Comparison of ENCODE assay signal across 12 mouse cellular contexts in genomic region chr11:75409679-75410575, GRCm38 (mm10). TPM values are rescaled to one million over a fixed set of nuclear protein-coding genes. Genes with fewer than 3 reads are reported as not detected.
DNase-seq lines count a peak whose midpoint lies in the region; ATAC-seq lines count a peak whose summit lies in the region.
"Had no signal": no experiment of that assay in that cellular context is flagged by ENCODE, and none has a peak within 500 bp of the region (broad histone marks: within the 10 kb centered on the region; RNA-seq: fewer than 3 reads in every experiment).

No protein-coding gene starts in this region.

- ATAC-seq in midbrain, embryonic 11.5 days (ENCODE audit: low FRiP score): no peak
- ATAC-seq in midbrain, embryonic 15.5 days (replicated peaks): no peak
- peak; percentile 49 for ATAC-seq in granulocyte monocyte progenitor cell, adult 5-6 weeks (replicated peaks; ENCODE audit: poor library complexity, severe bottlenecking)
- no peak for ATAC-seq in forebrain, embryonic 12.5 days (ENCODE audit: low FRiP score)

- H3K27ac ChIP-seq in midbrain, embryonic 11.5 days (ENCODE audit: low read depth, low read length): no peak overlapping the region
- no peak overlapping the region for H3K27ac ChIP-seq in midbrain, embryonic 15.5 days
- H3K27ac ChIP-seq in forebrain, embryonic 12.5 days: no peak overlapping the region
- H3K27ac ChIP-seq: embryonic facial prominence, embryonic 12.5 days; hindbrain, embryonic 15.5 days had no signal

- 78% methylated on average over 17 of the region's 17 CpGs for WGBS in midbrain, embryonic 11.5 days
- WGBS in midbrain, embryonic 15.5 days: 73% methylated on average over 17 of the region's 17 CpGs
- WGBS in forebrain, embryonic 12.5 days: 81% methylated on average over 17 of the region's 17 CpGs

- H3K9me3 ChIP-seq in midbrain, embryonic 11.5 days (ENCODE audit: control insufficient read depth, low read length): no peaks in the 10 kb centered on the region
- no peaks in the 10 kb centered on the region for H3K9me3 ChIP-seq in midbrain, embryonic 15.5 days
- no peaks in the 10 kb centered on the region for H3K9me3 ChIP-seq in forebrain, embryonic 12.5 days
- H3K9me3 ChIP-seq: embryonic facial prominence, embryonic 12.5 days; hindbrain, embryonic 15.5 days; megakaryocyte, embryonic 14.5 days had no signal

- H3K4me2 ChIP-seq in midbrain, embryonic 11.5 days: no peak overlapping the region
- no peak overlapping the region for H3K4me2 ChIP-seq in midbrain, embryonic 15.5 days
- no peak overlapping the region for H3K4me2 ChIP-seq in forebrain, embryonic 12.5 days
- H3K4me2 ChIP-seq: embryonic facial prominence, embryonic 12.5 days; hindbrain, embryonic 15.5 days had no signal

- H3K27me3 ChIP-seq in midbrain, embryonic 11.5 days (ENCODE audit: control insufficient read depth, insufficient read depth, low read length): no peaks in the 10 kb centered on the region
- H3K27me3 ChIP-seq in midbrain, embryonic 15.5 days (replicated peaks): no peaks in the 10 kb centered on the region
- H3K27me3 ChIP-seq in forebrain, embryonic 12.5 days: no peaks in the 10 kb centered on the region
- H3K27me3 ChIP-seq: embryonic facial prominence, embryonic 12.5 days; hindbrain, embryonic 15.5 days; megakaryocyte, embryonic 14.5 days had no signal

- DNase-seq in midbrain, embryonic 11.5 days (ENCODE audit: low spot score, missing footprints): peak; percentile 72
- DNase-seq in kidney, postnatal 36 days: peak; percentile 62 to 66
- peak; percentile 59 to 76 for DNase-seq in thymus, postnatal 36 days
- no peak for DNase-seq in urinary bladder, postnatal 4 days (ENCODE audit: low spot score in 2 of 2)
- no peak for DNase-seq in left cerebral cortex, adult 11 months (ENCODE audit: low spot score)
- DNase-seq: heart, adult 18-20 months had no signal

- no peak overlapping the region for H3K9ac ChIP-seq in midbrain, embryonic 11.5 days (ENCODE audit: low read length)
- H3K9ac ChIP-seq in midbrain, embryonic 15.5 days: no peak overlapping the region
- H3K9ac ChIP-seq in forebrain, embryonic 12.5 days: no peak overlapping the region
- H3K9ac ChIP-seq: embryonic facial prominence, embryonic 12.5 days; hindbrain, embryonic 15.5 days had no signal

- H3K4me3 ChIP-seq in midbrain, embryonic 11.5 days (ENCODE audit: low read depth, low read length): no peak overlapping the region
- H3K4me3 ChIP-seq in midbrain, embryonic 15.5 days: no peak overlapping the region
- H3K4me3 ChIP-seq in forebrain, embryonic 12.5 days (replicated peaks): no peak overlapping the region
- H3K4me3 ChIP-seq: embryonic facial prominence, embryonic 12.5 days; hindbrain, embryonic 15.5 days; megakaryocyte, embryonic 14.5 days had no signal

- H3K4me1 ChIP-seq in midbrain, embryonic 11.5 days (ENCODE audit: control insufficient read depth, insufficient read depth, low read length): no peaks in the 10 kb centered on the region
- no peaks in the 10 kb centered on the region for H3K4me1 ChIP-seq in midbrain, embryonic 15.5 days
- no peaks in the 10 kb centered on the region for H3K4me1 ChIP-seq in forebrain, embryonic 12.5 days
- H3K4me1 ChIP-seq: embryonic facial prominence, embryonic 12.5 days had no signal

- H3K36me3 ChIP-seq in midbrain, embryonic 11.5 days (ENCODE audit: control insufficient read depth, insufficient read depth, low read length): no peaks in the 10 kb centered on the region
- no peaks in the 10 kb centered on the region for H3K36me3 ChIP-seq in midbrain, embryonic 15.5 days (replicated peaks)
- H3K36me3 ChIP-seq in forebrain, embryonic 12.5 days (replicated peaks): no peaks in the 10 kb centered on the region
- H3K36me3 ChIP-seq: hindbrain, embryonic 15.5 days had no signal

RNA-seq across cellular contexts. Expression of gene Serpinf1, which starts 12.6 kb away (rescaled TPM):
- 56.2 and 58.2 TPM in 2 replicates for polyA plus RNA-seq in midbrain, embryonic 11.5 days (2014; fragmentation: Nextera tagmentation; extraction: Ambion mirVana)
- polyA plus RNA-seq in midbrain, embryonic 15.5 days (2015; fragmentation: Nextera tagmentation; extraction: Ambion mirVana): 29.8 and 42.7 TPM in 2 replicates
- 117 and 157 TPM in 2 replicates for total RNA-seq in granulocyte monocyte progenitor cell, adult 5-6 weeks (2014; fragmentation: Nextera tagmentation)
- 77.7 and 84.8 TPM in 2 replicates for total RNA-seq in granulocyte monocyte progenitor cell, adult 5-6 weeks (2017)
- polyA plus RNA-seq in forebrain, embryonic 12.5 days (2016; fragmentation: Nextera tagmentation; extraction: Ambion mirVana): 35.8 and 44.7 TPM in 2 replicates

RNA-seq across cellular contexts. Expression of gene Serpinf2, which starts 29.5 kb away (rescaled TPM):
- not detected in 2 replicates for polyA plus RNA-seq in midbrain, embryonic 11.5 days (2014; fragmentation: Nextera tagmentation; extraction: Ambion mirVana)
- 0.37 TPM in 1 of 2 replicates, not detected in the other for polyA plus RNA-seq in midbrain, embryonic 15.5 days (2015; fragmentation: Nextera tagmentation; extraction: Ambion mirVana)
- not detected in 2 replicates for total RNA-seq in granulocyte monocyte progenitor cell, adult 5-6 weeks (2014; fragmentation: Nextera tagmentation)
- not detected in 2 replicates for total RNA-seq in granulocyte monocyte progenitor cell, adult 5-6 weeks (2017)
- not detected in 2 replicates for polyA plus RNA-seq in forebrain, embryonic 12.5 days (2016; fragmentation: Nextera tagmentation; extraction: Ambion mirVana)
- total RNA-seq: heart, adult 18-20 months had no signal

RNA-seq across cellular contexts. Expression of gene Wdr81, which starts 44.6 kb away (rescaled TPM):
- polyA plus RNA-seq in midbrain, embryonic 11.5 days (2014; fragmentation: Nextera tagmentation; extraction: Ambion mirVana): 2.8 and 3.9 TPM in 2 replicates
- polyA plus RNA-seq in midbrain, embryonic 15.5 days (2015; fragmentation: Nextera tagmentation; extraction: Ambion mirVana): 8.4 and 8.7 TPM in 2 replicates
- total RNA-seq in granulocyte monocyte progenitor cell, adult 5-6 weeks (2014; fragmentation: Nextera tagmentation): 10.2 and 15.6 TPM in 2 replicates
- 4.4 and 5.1 TPM in 2 replicates for total RNA-seq in granulocyte monocyte progenitor cell, adult 5-6 weeks (2017)
- 7.2 and 8.7 TPM in 2 replicates for polyA plus RNA-seq in forebrain, embryonic 12.5 days (2016; fragmentation: Nextera tagmentation; extraction: Ambion mirVana)

RNA-seq across cellular contexts. Expression of gene Tlcd2, which starts 51.6 kb away (rescaled TPM):
- polyA plus RNA-seq in midbrain, embryonic 11.5 days (2014; fragmentation: Nextera tagmentation; extraction: Ambion mirVana): 7.6 and 8.9 TPM in 2 replicates
- polyA plus RNA-seq in midbrain, embryonic 15.5 days (2015; fragmentation: Nextera tagmentation; extraction: Ambion mirVana): 2.2 and 2.8 TPM in 2 replicates
- 12.1 and 30.0 TPM in 2 replicates for total RNA-seq in granulocyte monocyte progenitor cell, adult 5-6 weeks (2014; fragmentation: Nextera tagmentation)
- total RNA-seq in granulocyte monocyte progenitor cell, adult 5-6 weeks (2017): 14.1 and 23.2 TPM in 2 replicates
- polyA plus RNA-seq in forebrain, embryonic 12.5 days (2016; fragmentation: Nextera tagmentation; extraction: Ambion mirVana): 4.9 and 7.1 TPM in 2 replicates

Comparison
In these comparisons a context has a peak if more than half of its experiments do, and no peak if none do; other contexts are left out.
1. DNase-seq: peak in midbrain, embryonic 11.5 days (single experiment), kidney, postnatal 36 days (2 of 2) and thymus, postnatal 36 days (2 of 2); none in urinary bladder, postnatal 4 days (0 of 2) and left cerebral cortex, adult 11 months (single experiment).